Mouse (Mus musculus) heart, embryonic 16.5 days (tissue): ENCODE measurements at regions not wholly inside any gene's neighbourhood (a gene's known extent, or its start where the extent isn't known, plus 50 kb on each side); places are given as distances from the start of the nearest gene placed in this dataset.

Experiments
- ATAC-seq: fragments of 200-750 bp; cut with Nextera tagmentation; replicated peaks from 2 replicates; pipeline ENCODE4 v1.8.0; 2017; ENCODE audit warnings: moderate number of reproducible peaks; ENCODE audit not compliant: insufficient read depth, low FRiP score; ENCODE audit errors: extremely low read depth
- H3K27ac ChIP-seq: fragments of 300-500 bp; sonication (generic); 2 replicates; pipeline ENCODE4 v1.5.1; 2014; ENCODE audit warnings: mild to moderate bottlenecking, low read length, control low read depth, moderate library complexity
- H3K27me3 ChIP-seq: fragments of 300-500 bp; sonication (generic); 2 replicates; pipeline ENCODE4 v1.6.1; 2014; ENCODE audit warnings: low read length, mixed read lengths; ENCODE audit not compliant: control insufficient read depth, insufficient read depth
- H3K36me3 ChIP-seq: fragments of 300-500 bp; sonication (generic); 2 replicates; pipeline ENCODE4 v1.6.1; 2014; ENCODE audit not compliant: control insufficient read depth, insufficient read depth
- H3K4me1 ChIP-seq: fragments of 300-500 bp; sonication (generic); 2 replicates; pipeline ENCODE4 v1.6.1; 2014; ENCODE audit warnings: low read length, mixed read lengths; ENCODE audit not compliant: control insufficient read depth, insufficient read depth
- H3K4me2 ChIP-seq: fragments of 300-500 bp; sonication (generic); 2 replicates; pipeline ENCODE4 v1.6.1; 2014; ENCODE audit warnings: low read depth, mild to moderate bottlenecking, control low read depth, low read length
- H3K4me3 ChIP-seq: fragments of 300-500 bp; sonication (generic); 2 replicates; pipeline ENCODE4 v1.5.1; 2014; ENCODE audit warnings: mild to moderate bottlenecking, control low read depth, low read length
- H3K9ac ChIP-seq: fragments of 300-500 bp; sonication (generic); 2 replicates; pipeline ENCODE4 v1.6.1; 2014; ENCODE audit warnings: low read length, control low read depth
- H3K9me3 ChIP-seq: fragments of 300-500 bp; sonication (generic); replicated peaks from 2 replicates; pipeline ENCODE4 v1.6.1; 2016; ENCODE audit warnings: low read length; ENCODE audit not compliant: control insufficient read depth
- WGBS: fragments of 180-500 bp; shearing (Covaris S2); extraction: QIAGEN DNeasy Blood & Tissue Kit; methylation state at CpG from one replicate; pipeline ENCODE4 v1.1.7; 2014; 5-methylcytosine and 5-hydroxymethylcytosine counted together

- Histone ChIP-seq H3K4me2 (no peak overlapping the region), H3K9me3 (no peaks in the 10 kb centered on the region), H3K4me1 (no peaks in the 10 kb centered on the region), H3K9ac (no peak overlapping the region), H3K27ac (no peak overlapping the region), H3K4me3 (no peak overlapping the region), H3K36me3 (no peaks in the 10 kb centered on the region), H3K27me3 (no peaks in the 10 kb centered on the region)
- WGBS: 83% methylated on average over 5 of the region's 5 CpGs
- ATAC-seq: no peak
Observed at GRCm38 (mm10) chr17:4355506-4356218, 638.5 kb upstream of the Arid1b start.

GRCm38 (mm10) chr17:4360413-4361320 lies 633.5 kb upstream of the Arid1b start:
- ATAC-seq: no peak
- WGBS: 66% methylated on average over 4 of the region's 4 CpGs
- Histone ChIP-seq H3K27ac (no peak overlapping the region), H3K4me3 (no peak overlapping the region), H3K9ac (no peak overlapping the region), H3K4me1 (no peaks in the 10 kb centered on the region), H3K27me3 (no peaks in the 10 kb centered on the region), H3K36me3 (no peaks in the 10 kb centered on the region), H3K9me3 (no peaks in the 10 kb centered on the region), H3K4me2 (no peak overlapping the region)

- no peak overlapping the region for H3K4me2 ChIP-seq
- no peaks in the 10 kb centered on the region for H3K9me3 ChIP-seq
- H3K4me1 ChIP-seq: no peaks in the 10 kb centered on the region
- no peaks in the 10 kb centered on the region for H3K36me3 ChIP-seq
- H3K4me3 ChIP-seq: no peak overlapping the region
- no peak overlapping the region for H3K27ac ChIP-seq
- H3K9ac ChIP-seq: no peak overlapping the region
- no peaks in the 10 kb centered on the region for H3K27me3 ChIP-seq
- ATAC-seq: no peak
Observed at GRCm38 (mm10) chr17:4365811-4366210, 628.3 kb upstream of the Arid1b start.

GRCm38 (mm10) chr17:4380449-4380848 lies 613.7 kb upstream of the Arid1b start:
- Histone ChIP-seq H3K9me3 (no peaks in the 10 kb centered on the region), H3K4me3 (no peak overlapping the region), H3K4me1 (no peaks in the 10 kb centered on the region), H3K36me3 (no peaks in the 10 kb centered on the region), H3K27ac (no peak overlapping the region), H3K9ac (no peak overlapping the region), H3K27me3 (no peaks in the 10 kb centered on the region), H3K4me2 (no peak overlapping the region)
- no peak for ATAC-seq
- WGBS: 88% methylated on average over 1 of the region's 1 CpGs

GRCm38 (mm10) chr17:4380873-4381272 lies 613.3 kb upstream of the Arid1b start:
- Histone ChIP-seq H3K36me3 (no peaks in the 10 kb centered on the region), H3K9ac (no peak overlapping the region), H3K4me2 (no peak overlapping the region), H3K27ac (no peak overlapping the region), H3K9me3 (no peaks in the 10 kb centered on the region), H3K4me1 (no peaks in the 10 kb centered on the region), H3K27me3 (no peaks in the 10 kb centered on the region), H3K4me3 (no peak overlapping the region)
- ATAC-seq: no peak

- WGBS: 79% methylated on average over 13 of the region's 13 CpGs
- no peak overlapping the region for H3K9ac ChIP-seq
- no peak overlapping the region for H3K4me3 ChIP-seq
- H3K36me3 ChIP-seq: no peaks in the 10 kb centered on the region
- no peak overlapping the region for H3K27ac ChIP-seq
- no peak overlapping the region for H3K4me2 ChIP-seq
- H3K27me3 ChIP-seq: no peaks in the 10 kb centered on the region
- ATAC-seq: no peak
- H3K9me3 ChIP-seq: no peaks in the 10 kb centered on the region
- no peaks in the 10 kb centered on the region for H3K4me1 ChIP-seq
Observed at GRCm38 (mm10) chr17:4381896-4382685, 612.0 kb upstream of the Arid1b start.

GRCm38 (mm10) chr17:4382716-4383115 lies 611.4 kb upstream of the Arid1b start:
- H3K4me1 ChIP-seq: no peaks in the 10 kb centered on the region
- H3K36me3 ChIP-seq: no peaks in the 10 kb centered on the region
- H3K4me2 ChIP-seq: no peak overlapping the region
- H3K4me3 ChIP-seq: no peak overlapping the region
- ATAC-seq: no peak
- no peak overlapping the region for H3K27ac ChIP-seq
- H3K27me3 ChIP-seq: no peaks in the 10 kb centered on the region
- no peaks in the 10 kb centered on the region for H3K9me3 ChIP-seq
- H3K9ac ChIP-seq: no peak overlapping the region

- Histone ChIP-seq H3K4me1 (no peaks in the 10 kb centered on the region), H3K36me3 (no peaks in the 10 kb centered on the region), H3K4me2 (no peak overlapping the region), H3K4me3 (no peak overlapping the region), H3K27ac (no peak overlapping the region), H3K9ac (no peak overlapping the region), H3K27me3 (no peaks in the 10 kb centered on the region), H3K9me3 (no peaks in the 10 kb centered on the region)
- ATAC-seq: no peak
- 66% methylated on average over 4 of the region's 4 CpGs for WGBS
Observed at GRCm38 (mm10) chr17:4387616-4388015, 606.5 kb upstream of the Arid1b start.

- Histone ChIP-seq H3K4me1 (no peaks in the 10 kb centered on the region), H3K27ac (no peak overlapping the region), H3K27me3 (no peaks in the 10 kb centered on the region), H3K4me3 (no peak overlapping the region), H3K9ac (no peak overlapping the region), H3K36me3 (no peaks in the 10 kb centered on the region), H3K4me2 (no peak overlapping the region), H3K9me3 (no peaks in the 10 kb centered on the region)
- no peak for ATAC-seq
- WGBS: 82% methylated on average over 4 of the region's 4 CpGs
Observed at GRCm38 (mm10) chr17:4390012-4390411, 604.1 kb upstream of the Arid1b start.
